Mouse (Mus musculus) midbrain, embryonic 13.5 days (tissue): ENCODE results near the gene Ube2g2. TPM values are rescaled to one million over a fixed set of nuclear protein-coding genes. Genes with fewer than 3 reads are reported as not detected.

Experiments used
- ATAC-seq: fragments of 200-750 bp; cut with Nextera tagmentation; 2 replicates; pipeline ENCODE4 v1.8.0; 2017; ENCODE audit warnings: mild to moderate bottlenecking, moderate TSS enrichment, moderate library complexity
- H3K27ac ChIP-seq: fragments of 300-500 bp; sonication (generic); 2 replicates; pipeline ENCODE4 v1.5.1; 2015; ENCODE audit warnings: inconsistent platforms, mild to moderate bottlenecking, moderate library complexity
- H3K27me3 ChIP-seq: fragments of 300-500 bp; sonication (generic); 2 replicates; pipeline ENCODE4 v1.6.1; 2015; ENCODE audit warnings: mild to moderate bottlenecking, inconsistent platforms
- H3K36me3 ChIP-seq: fragments of 300-500 bp; sonication (generic); 2 replicates; pipeline ENCODE4 v1.6.1; 2015; ENCODE audit warnings: mild to moderate bottlenecking, inconsistent platforms
- H3K4me1 ChIP-seq: fragments of 300-500 bp; sonication (generic); replicated peaks from 2 replicates; pipeline ENCODE4 v1.6.1; 2015; ENCODE audit warnings: inconsistent platforms
- H3K4me2 ChIP-seq: fragments of 300-500 bp; sonication (generic); replicated peaks from 2 replicates; pipeline ENCODE4 v1.6.1; 2015; ENCODE audit warnings: moderate library complexity, mild to moderate bottlenecking, inconsistent platforms
- H3K4me3 ChIP-seq: fragments of 300-500 bp; sonication (generic); replicated peaks from 2 replicates; pipeline ENCODE4 v1.5.1; 2015; ENCODE audit warnings: mild to moderate bottlenecking, inconsistent platforms
- H3K9ac ChIP-seq: fragments of 300-500 bp; sonication (generic); replicated peaks from 2 replicates; pipeline ENCODE4 v1.6.1; 2015; ENCODE audit warnings: mild to moderate bottlenecking, inconsistent platforms
- H3K9me3 ChIP-seq: fragments of 300-500 bp; sonication (generic); 2 replicates; pipeline ENCODE4 v1.6.1; 2016; ENCODE audit warnings: mild to moderate bottlenecking, inconsistent platforms
- WGBS: fragments of 180-500 bp; shearing (Covaris S2); methylation state at CpG from one replicate; pipeline ENCODE4 v1.1.7; 2015; 5-methylcytosine and 5-hydroxymethylcytosine counted together
- polyA plus RNA-seq: library from polyadenylated mRNA; unstranded; fragments of >200 nt; fragmentation: Nextera tagmentation; extraction: Ambion mirVana; gene quantifications from 2 replicates; pipeline ENCODE4 v1.2.1, GENCODE M21; 2015

Ube2g2 gene
- polyA plus RNA-seq, 1 experiment from 2014 or later = 95.5 TPM

GRCm38 (mm10) chr10:77589117-77589516, 33.0 kb upstream of the Ube2g2 start:
- Histone ChIP-seq H3K4me3 (no peak overlapping the region), H3K36me3 (peaks cover 63% of the 10 kb centered on the region), H3K4me2 (no peak overlapping the region), H3K27me3 (no peaks in the 10 kb centered on the region), H3K9ac (no peak overlapping the region), H3K27ac (no peak overlapping the region), H3K4me1 (peaks cover 17% of the 10 kb centered on the region), H3K9me3 (no peaks in the 10 kb centered on the region)
- no peak for ATAC-seq
- 78% methylated on average over 7 of the region's 7 CpGs for WGBS

- H3K27ac ChIP-seq = no peak overlapping the region
- H3K4me2 ChIP-seq = no peak overlapping the region
- no peak for ATAC-seq
- peaks cover 69% of the 10 kb centered on the region for H3K36me3 ChIP-seq
- peaks cover 17% of the 10 kb centered on the region for H3K4me1 ChIP-seq
- no peaks in the 10 kb centered on the region for H3K9me3 ChIP-seq
- no peaks in the 10 kb centered on the region for H3K27me3 ChIP-seq
- H3K9ac ChIP-seq = no peak overlapping the region
- 74% methylated on average over 8 of the region's 8 CpGs for WGBS
- H3K4me3 ChIP-seq = no peak overlapping the region
Observed at GRCm38 (mm10) chr10:77589749-77590148, 32.3 kb upstream of the Ube2g2 start.

GRCm38 (mm10) chr10:77590812-77591211, 31.3 kb upstream of the Ube2g2 start:
- H3K9ac ChIP-seq = no peak overlapping the region
- peak; percentile 51; the same call in 1 of the 2 replicates for ATAC-seq
- no peak overlapping the region for H3K27ac ChIP-seq
- no peak overlapping the region for H3K4me3 ChIP-seq
- H3K4me2 ChIP-seq = no peak overlapping the region
- H3K27me3 ChIP-seq = no peaks in the 10 kb centered on the region
- 33% methylated on average over 6 of the region's 6 CpGs for WGBS
- H3K9me3 ChIP-seq = no peaks in the 10 kb centered on the region
- H3K4me1 ChIP-seq = peaks cover 17% of the 10 kb centered on the region
- peaks cover 80% of the 10 kb centered on the region for H3K36me3 ChIP-seq

GRCm38 (mm10) chr10:77591546-77591945, 30.5 kb upstream of the Ube2g2 start:
- Histone ChIP-seq H3K27me3 (no peaks in the 10 kb centered on the region), H3K4me1 (peaks cover 17% of the 10 kb centered on the region), H3K27ac (no peak overlapping the region), H3K9ac (no peak overlapping the region), H3K9me3 (no peaks in the 10 kb centered on the region), H3K4me3 (no peak overlapping the region), H3K36me3 (peaks cover 86% of the 10 kb centered on the region), H3K4me2 (no peak overlapping the region)
- 84% methylated on average over 6 of the region's 6 CpGs for WGBS
- no peak for ATAC-seq

GRCm38 (mm10) chr10:77596060-77596459, 26.0 kb upstream of the Ube2g2 start:
- H3K36me3 ChIP-seq = peaks cover 78% of the 10 kb centered on the region
- ATAC-seq = no peak
- no peak overlapping the region for H3K4me3 ChIP-seq
- no peak overlapping the region for H3K9ac ChIP-seq
- H3K4me2 ChIP-seq = no peak overlapping the region
- no peak overlapping the region for H3K27ac ChIP-seq
- H3K9me3 ChIP-seq = no peaks in the 10 kb centered on the region
- 98% methylated on average over 2 of the region's 2 CpGs for WGBS
- H3K27me3 ChIP-seq = no peaks in the 10 kb centered on the region
- H3K4me1 ChIP-seq = no peaks in the 10 kb centered on the region; the same call in 1 of the 2 replicates

- no peak for ATAC-seq
- no peak overlapping the region for H3K4me3 ChIP-seq
- 63% methylated on average over 4 of the region's 4 CpGs for WGBS
- peaks cover 14% of the 10 kb centered on the region for H3K4me1 ChIP-seq
- peaks cover 14% of the 10 kb centered on the region for H3K36me3 ChIP-seq
- H3K9me3 ChIP-seq = no peaks in the 10 kb centered on the region
- no peak overlapping the region for H3K9ac ChIP-seq
- no peak overlapping the region for H3K27ac ChIP-seq
- no peaks in the 10 kb centered on the region for H3K27me3 ChIP-seq
- no peak overlapping the region for H3K4me2 ChIP-seq
Observed at GRCm38 (mm10) chr10:77603021-77603420, 19.1 kb upstream of the Ube2g2 start.

- Histone ChIP-seq H3K27ac (no peak overlapping the region), H3K4me2 (no peak overlapping the region), H3K9me3 (no peaks in the 10 kb centered on the region), H3K9ac (no peak overlapping the region), H3K36me3 (peaks cover 3% of the 10 kb centered on the region), H3K4me1 (peaks cover 22% of the 10 kb centered on the region), H3K4me3 (no peak overlapping the region), H3K27me3 (no peaks in the 10 kb centered on the region)
- ATAC-seq = no peak
- 95% methylated on average over 6 of the region's 6 CpGs for WGBS
Observed at GRCm38 (mm10) chr10:77604111-77604510, 18.0 kb upstream of the Ube2g2 start.

- no peak overlapping the region for H3K4me2 ChIP-seq
- H3K27me3 ChIP-seq = no peaks in the 10 kb centered on the region
- no peak overlapping the region for H3K9ac ChIP-seq
- H3K4me1 ChIP-seq = peaks cover 22% of the 10 kb centered on the region
- H3K9me3 ChIP-seq = no peaks in the 10 kb centered on the region
- WGBS = 93% methylated on average over 5 of the region's 5 CpGs
- H3K36me3 ChIP-seq = peaks cover 5% of the 10 kb centered on the region
- no peak for ATAC-seq
- H3K27ac ChIP-seq = 0 out of 2 replicates have a peak overlapping the region, but pooled peaks have one; percentile 92
- H3K4me3 ChIP-seq = no peak overlapping the region
Observed at GRCm38 (mm10) chr10:77604958-77605357, 17.1 kb upstream of the Ube2g2 start.

GRCm38 (mm10) chr10:77605368-77605767, 16.7 kb upstream of the Ube2g2 start:
- peak overlapping the region; percentile 76 for H3K4me3 ChIP-seq
- H3K4me1 ChIP-seq = peaks cover 22% of the 10 kb centered on the region
- H3K36me3 ChIP-seq = peaks cover 9% of the 10 kb centered on the region
- peak overlapping the region; percentile 92 for H3K27ac ChIP-seq
- peak; percentile 21; the same call in 1 of the 2 replicates for ATAC-seq
- no peaks in the 10 kb centered on the region for H3K9me3 ChIP-seq
- H3K27me3 ChIP-seq = no peaks in the 10 kb centered on the region
- 32% methylated on average over 1 of the region's 1 CpGs for WGBS
- peak overlapping the region; percentile 79 for H3K4me2 ChIP-seq
- peak overlapping the region; percentile 85; the same call in 1 of the 2 replicates for H3K9ac ChIP-seq

- WGBS = 1% methylated on average over 113 of the region's 119 CpGs
- Histone ChIP-seq H3K4me3 (peak within 1 kb of the TSS; percentile 76), H3K4me2 (peak within 1 kb of the TSS; percentile 79), H3K27me3 (no peaks in the 10 kb centered on the region), H3K9ac (peak within 1 kb of the TSS; percentile 85), H3K36me3 (peaks cover 17% of the 10 kb centered on the region), H3K4me1 (peaks cover 22% of the 10 kb centered on the region), H3K27ac (peak within 1 kb of the TSS; percentile 92), H3K9me3 (no peaks in the 10 kb centered on the region)
- peak; percentile 85 for ATAC-seq
Observed at GRCm38 (mm10) chr10:77605908-77606826, 15.9 kb upstream of the Ube2g2 start, which contains the start of the genes Sumo3 and Gm49325. Gene Sumo3, plus strand, starts transcription at chr10:77606097. Gene Gm49325, plus strand, starts transcription at chr10:77606197.

- peak overlapping the region; percentile 79 for H3K4me2 ChIP-seq
- H3K9ac ChIP-seq = peak overlapping the region; percentile 85
- H3K4me1 ChIP-seq = peaks cover 25% of the 10 kb centered on the region
- H3K4me3 ChIP-seq = peak overlapping the region; percentile 76
- 51% methylated on average over 7 of the region's 7 CpGs for WGBS
- H3K27me3 ChIP-seq = no peaks in the 10 kb centered on the region
- no peaks in the 10 kb centered on the region for H3K9me3 ChIP-seq
- H3K36me3 ChIP-seq = peaks cover 24% of the 10 kb centered on the region
- H3K27ac ChIP-seq = peak overlapping the region; percentile 92
- peak; percentile 62 for ATAC-seq
Observed at GRCm38 (mm10) chr10:77606855-77607254, 15.2 kb upstream of the Ube2g2 start.

- Histone ChIP-seq H3K9me3 (no peaks in the 10 kb centered on the region), H3K9ac (peak overlapping the region; percentile 85; the same call in 1 of the 2 replicates), H3K4me1 (peaks cover 25% of the 10 kb centered on the region), H3K27me3 (no peaks in the 10 kb centered on the region), H3K4me2 (peak overlapping the region; percentile 79), H3K27ac (no peak overlapping the region), H3K36me3 (peaks cover 29% of the 10 kb centered on the region), H3K4me3 (peak overlapping the region; percentile 76)
- no peak for ATAC-seq
- 77% methylated on average over 5 of the region's 5 CpGs for WGBS
Observed at GRCm38 (mm10) chr10:77607441-77607840, 14.6 kb upstream of the Ube2g2 start.
